Mouse (Mus musculus) mouse embryonic stem cell (cell line): ENCODE results near the gene Gm27027.

ENCODE experiments used
- in situ Hi-C, 2 experiments: fragments of 300-500 bp; cut with MboI; formaldehyde crosslinking; loops; 1 replicate in 1 of 2; 3 replicates in 1 of 2; pipeline ENCODE4 v1.14.3; 2019 to 2020; ENCODE audit warnings: low sequenced_read_pairs in 2 of 2, low pct_unique_long_range_greater_than_20kb in 1 of 2, mixed read lengths in 1 of 2; ENCODE audit not compliant: unreplicated experiment in 1 of 2

The Gm27027 gene

GRCm38 (mm10) chr2:93982457-93983235 lies 13.5 kb downstream of the Gm27027 start:
- in situ Hi-C loops: no loop called here

DNA sequence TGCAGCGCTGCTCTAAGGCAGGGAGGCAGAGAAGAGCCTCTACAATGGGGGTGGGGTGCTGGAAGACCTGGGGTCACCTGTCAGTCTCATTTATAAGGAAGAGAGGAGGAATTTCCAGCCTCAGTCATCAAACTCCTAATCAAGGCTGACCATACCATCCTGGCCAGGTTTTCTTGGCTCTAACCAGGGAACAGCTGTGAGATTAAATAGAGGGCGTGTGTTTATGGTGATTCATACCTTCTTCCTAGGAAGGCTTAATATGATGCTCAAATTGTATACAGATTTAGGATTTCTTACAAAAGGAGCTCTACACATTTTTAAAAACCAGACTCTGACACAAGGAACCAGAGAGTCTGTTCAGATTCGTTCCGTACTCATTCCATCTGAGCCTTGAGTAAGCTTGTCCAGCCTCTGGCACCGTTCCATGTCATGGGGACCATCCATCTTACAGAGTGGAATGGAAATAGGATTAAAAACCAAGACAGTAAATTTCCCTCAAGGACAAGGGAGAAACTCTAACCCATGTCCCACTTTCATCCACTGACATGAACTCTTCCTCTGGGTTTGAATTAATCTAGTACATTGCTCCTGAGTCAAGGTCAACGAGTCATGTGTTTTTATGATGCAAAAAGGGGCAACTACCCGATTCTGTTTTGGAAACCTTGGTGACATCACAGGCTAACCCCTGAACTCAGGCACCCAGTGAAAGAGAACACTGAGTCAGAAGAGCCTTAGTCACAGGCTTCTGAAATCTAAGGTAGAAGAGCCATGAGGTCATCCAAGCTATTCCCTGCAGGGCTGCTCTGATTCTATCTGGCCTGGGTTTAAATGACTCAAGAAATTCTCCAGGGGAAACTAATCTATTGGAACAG lies 16.7 kb downstream of the Gm27027 start:
- in situ Hi-C loops: no loop called here

GRCm38 (mm10) chr2:93976436-93977252 lies 19.5 kb downstream of the Gm27027 start:
- in situ Hi-C loops: no loop called here

- in situ Hi-C loops: no loop called here
These were observed 20.4 kb downstream of the Gm27027 start for GRCm38 (mm10) chr2:93975526-93976435.

- in situ Hi-C loops: no loop called here
These were observed 21.1 kb downstream of the Gm27027 start for GRCm38 (mm10) chr2:93975041-93975440.

DNA sequence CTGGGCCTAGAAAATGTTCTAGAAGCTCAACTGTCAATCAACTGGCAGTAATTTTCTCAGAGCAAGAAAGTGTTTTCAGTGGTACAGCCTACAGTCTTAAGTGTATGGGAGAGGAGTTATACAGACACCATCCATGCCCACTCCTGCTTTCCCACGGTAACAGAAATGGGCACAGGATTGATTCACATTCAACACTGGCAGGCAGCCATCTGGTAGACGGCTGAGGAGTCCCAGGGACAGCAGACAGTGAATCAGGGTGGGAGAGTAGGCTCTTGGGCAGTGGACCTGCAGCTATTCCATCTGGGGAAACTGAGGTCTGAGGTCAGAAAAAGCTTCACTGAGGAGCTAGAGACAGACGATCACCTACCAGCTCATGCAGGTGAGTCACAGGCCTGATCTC lies 24.5 kb downstream of the Gm27027 start:
- in situ Hi-C loops: no loop called here

GRCm38 (mm10) chr2:93964494-93965160 lies 31.5 kb downstream of the Gm27027 start:
- in situ Hi-C loops: no loop called here

GRCm38 (mm10) chr2:93963802-93964201 lies 32.4 kb downstream of the Gm27027 start:
- in situ Hi-C loops: no loop called here

GRCm38 (mm10) chr2:93961716-93962115 lies 34.4 kb downstream of the Gm27027 start:
- in situ Hi-C loops: no loop called here

DNA sequence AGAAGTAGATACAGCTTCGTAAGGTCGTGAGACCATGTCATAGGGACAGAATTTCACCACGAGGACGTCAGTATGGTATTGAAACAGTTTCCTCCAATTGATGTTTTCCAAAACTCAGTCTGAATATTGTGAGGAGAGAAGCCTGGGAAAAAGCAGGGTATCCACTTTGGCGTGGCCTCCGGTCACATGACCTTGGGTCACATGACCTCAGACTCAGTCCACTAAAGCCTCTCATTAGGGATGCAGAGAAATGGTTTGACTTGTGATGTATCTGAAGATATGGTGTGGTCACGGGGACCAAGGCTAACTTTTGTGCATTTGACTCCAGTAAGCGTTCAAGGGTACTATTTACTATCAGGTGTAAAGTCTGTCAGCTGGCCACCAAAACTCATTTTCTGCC lies 36.8 kb downstream of the Gm27027 start:
- in situ Hi-C loops: no loop called here

DNA sequence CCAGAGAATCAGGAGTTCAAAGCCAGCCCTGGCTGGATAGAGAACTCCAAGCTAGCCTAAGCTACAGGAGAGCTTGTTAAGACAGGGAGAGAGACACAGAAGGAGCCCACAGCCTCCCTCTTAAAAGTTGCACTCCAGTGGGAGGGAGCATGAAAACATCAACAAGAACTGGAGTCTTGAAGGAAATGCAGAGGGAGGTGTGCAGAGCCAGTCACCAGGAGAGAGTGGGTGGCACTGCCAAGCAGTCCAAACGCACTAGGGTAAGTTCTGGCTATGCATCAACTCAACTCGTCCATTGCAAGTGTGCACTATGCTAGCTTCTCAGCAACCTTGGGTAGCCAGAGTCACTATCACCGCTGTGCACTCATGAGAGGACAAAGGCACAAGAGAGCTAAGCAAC lies 37.9 kb downstream of the Gm27027 start:
- in situ Hi-C loops: no loop called here

GRCm38 (mm10) chr2:93957785-93958175 lies 38.4 kb downstream of the Gm27027 start:
- in situ Hi-C loops: no loop called here

DNA sequence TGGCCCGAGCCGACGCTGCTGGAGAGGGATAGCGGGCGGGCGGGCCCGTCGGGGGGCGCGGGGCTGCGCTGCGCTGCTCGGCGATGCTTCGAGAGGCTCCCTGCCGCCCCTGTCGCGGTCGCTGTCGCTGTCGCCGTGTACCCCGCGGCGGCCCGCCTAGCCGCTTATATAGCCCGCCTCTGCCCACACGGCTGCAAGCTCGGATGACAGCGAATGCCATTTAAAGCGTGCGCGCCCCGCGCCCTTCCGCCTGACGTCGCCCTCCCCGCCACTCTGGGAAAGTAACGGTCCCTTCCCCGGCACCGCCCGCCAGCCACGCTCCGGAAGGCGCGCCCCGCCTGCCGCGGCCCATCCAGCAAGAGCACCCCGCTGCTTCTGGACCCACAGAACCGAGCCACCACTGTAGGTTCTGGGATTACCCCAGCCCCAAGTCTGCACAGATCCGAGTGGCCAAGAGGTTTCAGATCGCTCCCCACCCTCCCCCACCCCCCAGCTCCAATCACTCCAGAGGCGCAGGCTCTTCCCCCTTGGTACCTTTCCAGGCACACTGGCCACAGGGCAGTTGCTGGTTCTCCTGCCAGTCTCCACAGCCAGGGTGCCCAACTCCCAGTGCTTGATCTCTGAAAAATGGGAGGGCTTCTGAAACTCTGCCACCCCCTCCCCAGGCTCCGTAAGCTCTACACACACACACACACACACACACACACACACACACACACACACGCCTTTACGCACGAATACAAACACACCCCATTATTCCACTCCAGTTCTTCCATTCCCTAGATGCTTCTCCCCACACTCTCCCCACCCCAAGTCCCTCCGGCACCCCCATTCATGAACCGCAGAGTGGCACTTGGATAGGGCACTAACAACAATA lies 39.0 kb downstream of the Gm27027 start, which contains the start of gene Gm13889:
Gene Gm13889 (minus strand): TSS at position 294 of the 877 bp plus-strand sequence.
- in situ Hi-C loops: no loop called here

DNA sequence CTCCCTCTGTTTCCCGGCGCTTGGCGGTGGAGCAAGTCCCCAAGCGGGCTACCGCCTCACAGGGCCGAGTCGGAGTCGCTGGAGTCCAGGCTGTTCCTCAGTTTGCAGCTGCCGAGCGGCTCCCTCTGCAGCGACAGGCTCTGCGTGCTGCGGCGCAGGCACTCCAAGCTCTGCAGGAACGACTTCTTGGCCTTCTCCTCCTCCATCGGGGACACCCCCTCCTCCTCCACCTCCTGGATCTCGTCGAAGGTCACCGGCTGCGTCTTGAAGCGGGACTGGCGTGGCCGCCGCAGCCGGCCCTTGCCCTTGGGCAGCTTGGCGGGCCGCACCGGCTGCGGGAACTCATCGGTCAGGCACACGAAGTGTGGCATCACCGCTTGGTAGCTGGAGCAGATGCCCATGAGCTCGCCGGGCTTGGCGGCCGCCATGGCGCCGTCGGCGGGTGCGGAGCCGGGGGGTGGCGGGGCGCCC lies 39.8 kb downstream of the Gm27027 start:
- in situ Hi-C loops: no loop called here

DNA sequence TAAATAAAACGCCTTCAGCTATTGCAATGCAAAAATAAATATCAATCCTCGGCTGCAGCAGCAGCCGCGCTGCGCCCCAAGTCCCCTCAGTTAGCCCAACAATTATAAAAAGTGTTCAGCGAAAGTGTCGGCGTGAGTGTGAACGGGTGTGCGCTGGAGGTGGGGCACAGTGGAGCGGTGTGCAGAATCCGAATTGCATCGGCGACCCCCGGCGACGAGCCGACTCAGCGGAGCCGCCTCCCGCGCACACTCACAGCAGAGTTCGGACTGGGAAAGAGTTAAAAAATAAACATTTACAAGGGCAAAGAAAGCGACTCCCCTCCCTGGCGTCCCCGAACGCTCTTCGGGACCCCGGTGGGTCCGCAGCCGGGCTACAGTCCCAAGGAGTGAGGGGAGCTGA lies 40.3 kb downstream of the Gm27027 start:
- in situ Hi-C loops: no loop called here

- in situ Hi-C loops: no loop called here
These were observed 41.2 kb downstream of the Gm27027 start for GRCm38 (mm10) chr2:93954781-93955578.
